Mouse (Mus musculus) liver, adult (tissue): ENCODE results near the gene Slc39a11.

ENCODE experiments used
- GATA4 ChIP-seq: IDR thresholded peaks from 2 replicates; pipeline ENCODE4 v1.6.1; 2014; ENCODE audit warnings: mild to moderate bottlenecking, low read length; ENCODE audit not compliant: insufficient replicate concordance

The Slc39a11 gene

GRCm38 (mm10) chr11:113334444-113334881, 315.4 kb downstream of the Slc39a11 start:
- TF ChIP-seq GATA4, result no peak

GRCm38 (mm10) chr11:113333535-113333934, 316.3 kb downstream of the Slc39a11 start:
- TF ChIP-seq GATA4, result no peak

- TF ChIP-seq GATA4, result no peak
Observed at GRCm38 (mm10) chr11:113330061-113330591, 319.8 kb downstream of the Slc39a11 start.

GRCm38 (mm10) chr11:113327499-113328062, 322.3 kb downstream of the Slc39a11 start:
- no peak for TF ChIP-seq GATA4

- TF ChIP-seq GATA4, result no peak
Observed at GRCm38 (mm10) chr11:113326387-113327011, 323.4 kb downstream of the Slc39a11 start.

DNA sequence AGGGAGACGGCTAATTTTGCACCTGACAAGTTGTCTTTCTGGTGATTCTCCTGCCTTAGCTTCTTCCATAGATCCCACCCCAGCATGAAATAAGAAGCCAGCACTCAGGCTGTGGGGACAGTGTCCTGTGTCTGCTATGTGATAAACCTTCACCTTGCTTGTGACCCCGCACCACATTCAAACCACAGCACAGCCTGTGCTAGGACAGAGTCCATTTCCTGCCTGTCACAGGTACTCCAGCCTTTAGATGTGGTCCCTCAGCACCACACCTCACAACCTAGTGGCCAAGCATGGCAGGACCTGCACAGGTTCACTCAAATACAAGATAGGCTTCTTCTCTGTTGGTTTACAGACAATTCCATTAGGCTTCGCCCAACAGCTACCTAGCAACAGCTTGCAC, 328.3 kb downstream of the Slc39a11 start:
- TF ChIP-seq GATA4, result no peak

- no peak for TF ChIP-seq GATA4
Observed at GRCm38 (mm10) chr11:113309265-113309951, 340.5 kb downstream of the Slc39a11 start.

DNA sequence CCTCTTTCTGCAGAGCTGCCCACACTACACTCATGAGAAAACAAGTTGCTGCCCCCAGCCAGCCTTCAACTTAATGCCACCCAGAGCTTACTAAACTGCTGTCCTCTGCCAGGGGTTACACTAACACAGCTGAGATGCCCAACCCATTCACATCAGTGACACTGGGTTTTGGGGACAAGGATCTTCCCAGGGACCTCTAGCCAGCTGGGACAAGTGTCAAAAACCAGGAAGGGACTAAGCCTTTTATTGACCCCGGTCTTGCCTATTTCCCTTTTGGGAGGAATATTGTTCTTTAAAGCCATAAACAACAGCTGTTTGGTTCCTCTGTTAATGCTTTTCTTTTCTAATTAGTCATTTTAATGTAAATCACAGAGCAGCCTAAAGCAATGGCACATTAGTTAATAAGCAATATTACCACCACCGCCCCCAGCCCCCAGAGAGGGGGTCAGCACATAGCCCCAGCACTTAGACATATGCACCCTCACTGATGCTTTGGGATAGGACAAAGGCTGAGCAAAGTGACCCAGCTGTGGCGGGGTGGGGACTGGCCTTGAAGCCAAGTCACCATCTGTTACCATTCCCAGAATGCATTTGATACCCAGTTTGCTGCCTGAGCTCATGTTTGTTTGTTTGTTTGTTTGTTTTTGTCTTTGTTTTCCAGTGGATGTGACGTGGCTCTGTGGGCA, 341.5 kb downstream of the Slc39a11 start:
- TF ChIP-seq GATA4, result no peak

DNA sequence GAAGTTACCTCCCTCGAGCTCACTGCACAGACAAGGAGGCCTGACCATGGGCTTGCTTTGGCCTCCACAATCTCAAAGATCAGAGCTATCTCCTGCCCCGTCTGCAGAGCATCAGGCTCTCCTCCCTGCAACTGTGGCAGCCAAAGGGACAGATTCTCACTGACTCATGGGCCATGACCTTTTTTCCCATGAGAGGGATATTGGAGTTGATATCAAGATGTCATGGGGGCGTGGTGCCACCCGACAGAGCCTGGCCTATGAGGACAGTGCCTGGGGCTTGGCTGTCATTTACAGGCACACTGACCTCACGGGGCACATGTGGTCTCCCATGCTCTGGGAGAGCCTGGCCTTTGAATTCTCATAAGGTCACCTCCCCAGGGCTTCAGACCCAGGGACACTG, 346.7 kb downstream of the Slc39a11 start:
- TF ChIP-seq GATA4, result no peak

DNA sequence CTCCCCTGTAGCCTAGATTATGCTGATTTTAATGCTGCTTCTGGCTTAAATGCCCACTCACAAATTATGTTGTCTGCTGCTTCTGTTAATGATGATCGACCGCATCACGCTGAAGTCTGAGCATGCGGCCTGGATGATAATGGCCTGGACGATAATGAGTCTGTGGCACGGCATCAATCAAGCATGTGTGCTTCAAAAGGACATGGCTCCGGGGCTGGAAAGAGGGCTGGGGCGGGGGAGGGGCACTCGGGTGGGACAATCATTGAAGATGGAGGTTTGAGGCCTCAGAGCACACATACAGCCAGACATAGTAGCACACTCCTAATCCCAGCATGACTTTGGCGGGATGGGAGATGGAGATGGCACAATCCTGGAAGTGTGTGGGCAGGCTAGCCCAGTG, 350.4 kb downstream of the Slc39a11 start:
- no peak for TF ChIP-seq GATA4

GRCm38 (mm10) chr11:113297765-113298164, 352.1 kb downstream of the Slc39a11 start:
- TF ChIP-seq GATA4, result no peak

DNA sequence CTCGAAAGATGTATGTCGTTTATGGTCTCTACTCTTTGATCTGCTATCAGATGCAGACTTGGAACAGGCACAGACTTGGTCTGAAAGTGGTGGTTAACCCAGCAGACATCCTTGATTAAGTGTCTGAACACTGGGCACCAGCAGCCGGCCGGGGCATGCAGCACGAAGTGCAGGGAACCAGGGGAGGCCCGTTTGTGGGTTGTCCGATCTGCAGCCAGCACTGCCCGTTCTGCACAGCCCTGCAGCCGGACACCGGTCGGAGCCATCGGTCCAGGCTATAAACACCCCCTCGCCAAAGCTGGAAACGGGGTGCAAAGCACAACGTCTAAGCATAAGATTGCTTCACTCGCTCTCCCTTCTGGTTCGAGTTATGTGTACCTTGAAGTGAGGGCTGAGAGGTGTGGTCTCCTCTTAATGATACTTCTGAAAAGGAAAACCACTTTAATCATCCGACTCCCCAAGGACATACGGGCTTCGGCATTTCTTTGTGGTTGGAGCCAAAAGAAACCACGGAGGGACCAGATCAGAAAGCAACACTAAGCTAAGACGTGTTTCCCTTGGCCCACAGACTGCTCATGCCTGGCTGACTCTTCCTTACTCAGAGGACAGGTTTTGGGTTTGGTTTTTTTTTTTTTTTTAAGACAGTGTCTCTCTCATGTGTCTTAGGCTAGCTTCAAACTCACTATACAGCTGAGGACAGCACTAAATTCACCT, 352.8 kb downstream of the Slc39a11 start:
- TF ChIP-seq GATA4, result no peak

DNA sequence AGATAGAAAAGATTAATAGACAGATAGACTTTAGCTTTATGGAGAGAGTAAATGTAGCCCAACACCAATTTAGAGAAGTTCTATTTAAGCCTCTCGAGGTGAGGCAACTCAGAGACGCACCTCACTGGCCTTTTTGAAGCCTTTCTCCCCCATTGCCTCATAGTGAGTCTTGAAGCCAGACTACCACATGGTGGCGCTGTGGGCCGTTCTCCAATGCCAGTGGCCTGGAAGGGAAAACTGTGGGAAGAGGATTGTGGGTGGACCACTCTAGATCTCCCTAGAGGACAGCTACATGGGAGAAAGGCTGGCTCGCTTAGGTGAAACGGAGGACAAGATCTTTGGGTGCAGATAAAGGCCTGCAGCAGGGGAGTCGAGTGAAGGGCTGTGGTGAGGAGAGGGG, 353.7 kb downstream of the Slc39a11 start:
- no peak for TF ChIP-seq GATA4

DNA sequence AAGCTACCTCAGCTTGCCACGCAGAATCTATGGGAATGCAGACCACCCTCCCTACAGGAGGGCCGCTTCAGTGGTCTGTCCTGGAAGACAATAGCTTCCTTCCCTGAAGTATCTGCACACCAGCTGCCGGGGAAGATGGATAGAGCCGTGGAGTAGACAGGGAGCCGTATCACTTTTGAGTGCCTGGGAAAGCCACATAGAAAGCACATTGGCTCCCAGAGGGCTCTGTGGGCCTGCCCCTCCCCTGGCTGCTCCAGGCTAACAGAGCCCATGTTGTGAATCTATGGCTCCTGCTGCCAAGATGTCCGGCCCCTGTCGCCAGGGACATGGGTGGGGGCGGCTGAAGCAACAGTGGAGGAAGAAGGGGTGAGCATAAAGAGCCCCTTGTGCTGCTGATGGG, 355.4 kb downstream of the Slc39a11 start:
- no peak for TF ChIP-seq GATA4
